Mouse (Mus musculus): ENCODE measurements around the gene Ecm2.

The Ecm2 gene

DNA sequence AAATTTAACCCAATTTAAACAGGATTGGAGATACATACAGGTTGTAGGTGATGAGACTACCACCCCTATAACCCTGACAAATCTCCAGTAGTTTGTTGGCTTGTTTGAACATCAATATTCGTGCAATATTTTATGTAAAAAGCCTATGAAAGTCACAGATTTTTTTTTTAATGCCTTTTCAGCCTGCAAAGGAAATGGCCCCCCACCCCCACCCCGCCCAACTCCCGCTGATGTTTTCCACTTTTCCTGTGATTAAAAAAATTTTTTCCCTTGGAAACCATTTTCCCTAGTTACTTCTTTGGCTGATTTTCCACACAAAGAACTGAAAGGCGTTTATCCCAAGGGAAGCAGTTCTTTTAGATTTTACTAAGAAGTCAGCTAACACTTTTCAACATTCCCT is at the start of gene Ecm2:
TSS of gene Ecm2 (plus strand) at position 301 of the 400 bp plus-strand sequence.
- DNase-seq (ENCODE audit: low spot score), result no peak

DNA sequence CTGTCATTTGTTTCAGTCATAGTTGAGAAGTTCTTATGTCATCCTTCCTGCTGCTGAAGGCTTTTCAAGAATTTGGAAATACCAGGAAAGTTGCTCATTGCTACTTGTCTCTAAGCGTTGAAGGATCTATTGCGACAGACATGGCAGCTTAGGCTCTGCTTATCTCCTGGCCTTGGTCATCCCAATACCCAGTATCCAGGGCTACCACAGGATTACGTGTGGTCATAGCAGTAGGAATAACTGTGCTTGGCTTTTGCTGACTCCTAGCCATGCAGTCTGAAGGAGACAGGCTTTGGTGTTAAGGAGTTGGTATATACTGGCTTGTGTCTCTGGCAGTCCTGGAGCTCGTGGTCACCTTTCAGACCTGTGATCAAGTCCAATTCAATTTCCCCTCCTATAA is 44.3 kb upstream of the Ecm2 start:
- no peak for DNase-seq (ENCODE audit: low spot score)

DNA sequence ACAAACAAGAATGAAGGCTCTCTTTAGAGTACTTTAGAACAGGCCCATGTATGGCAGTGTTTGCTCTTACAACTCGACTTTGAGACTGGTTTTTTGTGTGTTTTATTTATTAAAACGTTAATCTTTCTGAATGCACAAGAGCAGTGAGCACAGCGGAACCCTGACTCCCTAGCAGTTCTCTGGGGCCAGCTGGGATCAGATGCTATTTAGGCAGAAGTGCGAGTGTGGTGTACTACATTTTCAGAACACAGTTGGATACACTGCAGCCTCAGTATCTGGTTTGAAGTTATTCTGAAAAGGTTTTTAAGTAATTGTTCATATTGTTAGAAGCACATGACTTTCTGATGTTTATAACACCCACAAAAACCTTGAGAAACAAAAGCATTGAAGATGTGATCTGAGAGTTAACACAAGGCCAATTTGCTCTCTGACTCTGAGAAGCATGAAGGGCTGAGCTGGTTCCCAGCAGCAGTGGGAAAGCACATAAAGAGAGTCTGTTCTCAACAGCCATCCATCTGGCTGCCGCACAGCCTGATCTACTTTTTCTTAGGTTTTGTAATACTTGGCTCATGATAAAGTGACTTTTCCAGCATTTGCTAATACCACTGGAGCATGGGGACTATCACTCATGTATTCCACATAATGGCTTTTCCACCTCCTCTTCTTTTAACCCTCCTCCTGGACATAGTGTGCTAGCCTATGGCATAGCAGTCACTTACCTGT is 43.8 kb upstream of the Ecm2 start:
- DNase-seq (ENCODE audit: low spot score), result peak; percentile 68

DNA sequence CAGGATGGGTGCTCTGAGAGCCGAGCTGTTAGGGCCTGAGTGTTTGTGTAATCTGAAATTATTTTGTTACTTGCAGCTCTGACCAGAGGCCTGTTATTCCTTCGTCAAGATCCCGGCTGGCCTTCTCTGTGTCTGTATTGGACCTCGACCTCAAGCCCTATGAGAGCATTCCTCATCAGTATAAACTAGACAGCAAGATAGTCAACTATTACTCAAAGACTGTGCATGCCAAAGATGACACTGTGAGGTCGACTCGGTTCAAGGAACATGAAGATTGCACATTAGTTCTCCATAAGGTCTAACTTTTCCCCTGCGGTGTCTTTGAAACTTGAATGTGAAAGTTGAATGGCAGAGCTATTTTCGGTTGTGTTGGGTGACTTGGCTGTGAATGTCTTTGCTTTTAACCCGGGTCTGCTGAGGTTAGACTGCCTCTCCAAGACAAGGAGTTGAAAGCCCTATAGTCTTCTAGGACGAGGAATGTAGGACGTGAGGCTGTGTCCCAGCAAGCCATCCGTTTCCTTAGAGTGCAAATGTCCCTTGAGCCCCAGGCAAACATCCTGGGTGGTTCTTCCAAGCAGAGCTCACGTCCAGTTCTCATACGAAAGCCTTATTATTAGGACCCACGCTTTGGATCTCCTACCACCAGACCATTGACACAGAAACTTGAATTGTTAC is 43.0 kb upstream of the Ecm2 start:
- no peak for DNase-seq (ENCODE audit: low spot score)

DNA sequence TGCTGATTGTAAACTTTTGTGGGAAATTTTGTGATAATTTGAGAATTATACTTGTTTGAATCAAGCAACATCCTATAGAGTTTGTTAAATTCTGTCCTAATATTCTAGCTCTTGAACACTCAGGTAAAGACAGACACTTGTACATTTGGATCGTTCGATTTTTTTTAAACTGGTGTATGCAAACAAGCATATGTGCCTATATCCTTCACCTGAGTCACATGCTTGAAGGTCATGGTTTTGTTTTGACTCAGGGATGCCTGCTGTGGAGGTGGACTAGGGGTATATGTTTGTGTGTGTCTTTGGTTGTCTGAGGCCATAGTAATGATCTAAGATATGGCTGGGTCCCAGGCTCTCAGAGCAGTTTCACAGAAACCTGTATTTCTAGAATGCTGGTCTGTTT is 41.7 kb upstream of the Ecm2 start:
- no peak for DNase-seq (ENCODE audit: low spot score)

DNA sequence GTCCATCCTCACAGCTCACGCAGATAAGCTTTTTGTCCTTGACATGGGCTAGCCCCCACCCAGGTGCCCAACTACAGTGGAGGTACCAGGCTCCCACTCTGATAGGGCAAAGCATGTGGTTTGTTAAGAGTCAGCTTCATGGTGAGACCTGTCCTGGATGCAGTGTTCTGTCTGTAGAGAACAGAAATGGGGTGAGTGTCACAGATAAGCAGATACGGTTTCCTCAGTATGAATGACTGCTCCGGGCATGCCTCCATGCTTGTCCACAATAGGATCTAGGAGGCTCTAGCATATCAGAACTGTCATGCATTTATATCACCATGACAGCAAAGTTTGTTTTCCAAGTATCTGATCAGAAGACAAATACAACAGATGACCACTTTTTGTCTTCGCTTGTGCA is 38.7 kb upstream of the Ecm2 start:
- no peak for DNase-seq (ENCODE audit: low spot score)

DNA sequence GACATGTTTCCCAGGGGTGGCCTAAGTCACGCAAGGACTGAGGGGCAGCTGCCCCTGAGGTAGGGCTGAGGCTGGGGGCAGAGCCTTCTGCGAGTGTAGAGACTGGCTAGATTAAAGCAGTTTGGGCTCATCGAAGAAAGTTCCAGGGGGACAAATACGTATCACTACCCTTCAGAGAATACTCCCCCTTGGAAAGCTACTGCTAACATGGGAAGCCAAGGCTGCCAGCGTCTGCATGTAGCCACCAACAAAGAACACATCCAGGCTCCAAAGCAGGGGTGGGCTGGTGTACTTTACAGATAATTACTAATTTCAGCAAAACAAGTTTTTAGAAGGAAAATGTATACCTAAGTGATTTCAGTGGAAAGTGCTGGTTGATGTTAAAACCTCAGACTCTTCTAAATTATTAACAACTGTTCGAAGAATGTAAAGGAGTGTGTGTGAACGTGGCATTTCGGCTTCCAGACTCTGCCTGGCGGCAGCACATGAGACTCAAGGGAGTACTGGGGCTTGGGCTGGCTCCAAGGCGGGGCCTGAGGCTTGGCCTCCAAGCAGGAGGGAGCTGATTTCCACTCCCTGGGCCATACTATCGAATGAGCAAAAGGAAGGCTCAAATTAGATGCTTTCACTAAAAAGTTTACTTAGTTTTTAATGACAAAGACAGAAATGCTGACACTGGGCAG is 38.1 kb upstream of the Ecm2 start:
- no peak for DNase-seq (ENCODE audit: low spot score)

DNA sequence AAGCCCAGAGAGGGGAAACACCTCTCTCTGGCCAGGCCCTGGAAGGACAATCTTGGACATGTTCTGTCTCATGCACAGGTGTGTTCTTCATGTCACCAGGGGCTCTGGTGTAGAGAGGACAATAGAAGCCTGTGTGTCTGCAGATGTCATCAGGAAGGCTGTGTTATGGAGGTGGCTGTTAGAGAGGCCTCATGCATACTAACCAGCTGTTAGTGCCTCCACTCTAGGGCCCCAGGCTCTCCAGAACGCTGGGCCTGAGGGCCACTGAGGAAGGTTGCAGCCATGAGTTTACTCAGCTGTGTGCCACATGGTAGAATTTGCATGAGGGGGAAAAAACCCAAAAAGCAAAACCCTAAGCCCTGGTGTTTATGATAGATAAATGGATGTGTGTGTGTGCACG is 37.0 kb upstream of the Ecm2 start:
- peak; percentile 5 for DNase-seq (ENCODE audit: low spot score)

DNA sequence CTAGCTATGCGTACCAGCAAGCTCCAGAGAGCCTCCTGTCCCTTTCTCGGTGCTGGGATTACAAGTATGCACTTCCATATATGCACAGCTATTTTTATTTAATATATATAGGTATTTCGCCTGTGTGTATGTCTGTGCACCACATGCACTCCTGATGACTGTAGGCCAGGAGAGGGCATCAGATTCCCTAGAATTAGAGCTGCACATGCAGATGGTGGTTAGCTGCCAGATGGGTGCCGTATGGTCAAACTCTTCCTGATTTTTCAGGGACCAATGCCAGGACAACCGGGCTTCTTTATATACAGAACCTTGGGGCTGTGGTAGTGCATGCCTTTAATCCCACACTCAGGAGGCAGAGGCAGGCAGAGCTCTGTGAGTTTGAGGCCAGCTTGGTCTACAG is 35.6 kb upstream of the Ecm2 start:
- DNase-seq (ENCODE audit: low spot score), result no peak

DNA sequence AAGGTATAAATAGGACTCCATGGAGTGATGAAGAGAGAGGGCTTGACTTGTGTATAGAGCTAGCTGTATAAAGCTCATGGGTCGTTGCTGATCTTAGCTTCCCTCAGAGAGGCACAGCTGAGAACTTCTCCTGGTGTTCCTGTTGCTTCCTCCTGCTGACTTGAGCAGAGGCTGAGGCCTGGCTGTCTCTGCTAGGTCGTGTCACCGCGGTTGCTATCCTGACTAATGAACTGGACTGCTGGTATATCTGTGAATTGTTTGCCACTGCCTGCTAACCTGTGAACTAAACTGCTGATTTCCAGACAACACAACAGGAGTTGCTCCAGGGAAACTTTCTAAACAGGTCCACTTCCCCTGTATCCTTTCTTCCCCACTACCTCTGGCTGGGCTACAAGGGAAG is 34.3 kb upstream of the Ecm2 start:
- DNase-seq (ENCODE audit: low spot score), result no peak

DNA sequence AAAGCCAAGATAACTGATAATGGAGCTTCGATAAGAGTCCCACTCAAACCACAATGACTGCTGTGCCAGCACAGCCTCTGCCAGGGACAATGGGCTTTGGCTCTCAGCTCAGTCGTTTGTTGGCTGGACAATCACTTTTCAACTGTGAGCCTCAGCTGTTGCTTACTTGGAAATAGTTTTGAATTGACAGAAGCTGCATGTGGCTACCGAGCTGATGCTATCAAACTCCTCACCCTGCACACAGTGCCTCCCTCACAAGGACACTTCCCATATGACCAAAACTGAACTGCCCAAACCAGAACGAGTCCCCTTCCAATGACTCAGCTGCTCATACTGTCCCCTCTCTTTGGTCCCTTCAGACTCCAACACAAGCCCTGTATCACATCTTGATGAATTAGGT is 33.8 kb upstream of the Ecm2 start:
- peak; percentile 34 for DNase-seq (ENCODE audit: low spot score)

DNA sequence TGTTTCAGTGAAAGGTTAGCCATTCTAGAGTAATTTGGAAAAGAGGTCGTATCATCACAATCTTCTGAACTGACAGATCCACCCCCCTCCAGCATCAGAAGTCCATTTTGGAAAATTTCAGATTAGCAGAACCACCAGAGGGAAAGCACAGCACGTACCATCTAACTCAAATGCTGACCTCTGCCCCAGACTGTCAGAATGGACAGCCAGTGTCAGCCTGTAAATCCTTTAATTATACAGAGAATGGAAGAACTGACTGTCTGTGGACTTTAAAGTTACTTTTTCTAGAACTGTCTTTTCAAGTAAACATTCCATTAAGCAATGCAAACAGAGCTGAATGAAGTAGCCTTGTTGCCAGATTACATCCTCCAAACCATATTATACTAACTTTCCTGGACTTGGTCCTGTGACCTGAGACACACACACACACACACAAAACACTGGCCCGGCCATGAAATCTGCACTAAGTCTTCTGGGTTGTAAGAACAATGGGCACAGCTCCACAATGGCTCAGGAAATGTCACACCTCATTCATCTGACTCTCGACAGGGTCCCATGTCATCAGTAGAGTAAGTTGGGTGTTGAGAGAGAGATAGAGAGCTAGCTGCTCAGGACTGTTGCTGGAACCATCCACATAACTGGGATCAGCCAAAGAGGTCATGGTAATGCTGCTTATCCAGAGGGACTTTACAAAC is 32.5 kb upstream of the Ecm2 start:
- no peak for DNase-seq (ENCODE audit: low spot score)

DNA sequence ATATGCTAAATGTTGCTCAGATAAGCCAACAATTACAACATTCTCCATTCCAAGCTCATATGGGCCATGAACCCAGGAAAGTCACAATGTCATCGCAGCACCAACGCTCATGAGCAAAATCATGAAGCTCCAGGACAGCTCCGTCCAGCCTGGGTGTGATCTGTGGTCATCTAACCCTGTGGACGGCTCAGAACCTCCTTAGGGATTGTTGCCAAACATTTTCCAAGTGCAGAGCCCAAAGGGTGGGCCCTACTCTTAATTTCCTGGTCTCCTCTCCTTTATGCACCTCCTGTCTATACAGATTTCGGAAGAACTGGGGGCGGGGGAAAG is 32.0 kb upstream of the Ecm2 start:
- DNase-seq (ENCODE audit: low spot score), result no peak

DNA sequence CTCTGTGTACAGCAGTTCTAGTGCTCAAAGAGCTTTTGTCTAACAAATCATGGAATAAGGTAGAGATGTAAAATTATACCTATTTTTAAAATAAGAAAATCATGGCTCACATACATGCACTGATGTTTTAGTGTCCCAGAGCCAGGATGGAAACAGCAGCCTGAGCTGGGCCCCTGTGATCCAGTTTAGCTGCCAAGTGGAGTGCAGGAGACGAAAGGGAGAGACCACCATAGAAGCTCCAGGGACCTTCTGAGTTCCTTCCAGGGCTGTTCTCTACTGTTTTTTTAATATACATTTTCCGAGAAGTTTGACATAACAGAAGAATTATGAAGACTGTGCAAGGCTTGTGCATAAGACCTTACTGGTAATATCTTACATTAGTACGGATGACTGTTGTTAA is 26.7 kb upstream of the Ecm2 start:
- DNase-seq (ENCODE audit: low spot score), result no peak

DNA sequence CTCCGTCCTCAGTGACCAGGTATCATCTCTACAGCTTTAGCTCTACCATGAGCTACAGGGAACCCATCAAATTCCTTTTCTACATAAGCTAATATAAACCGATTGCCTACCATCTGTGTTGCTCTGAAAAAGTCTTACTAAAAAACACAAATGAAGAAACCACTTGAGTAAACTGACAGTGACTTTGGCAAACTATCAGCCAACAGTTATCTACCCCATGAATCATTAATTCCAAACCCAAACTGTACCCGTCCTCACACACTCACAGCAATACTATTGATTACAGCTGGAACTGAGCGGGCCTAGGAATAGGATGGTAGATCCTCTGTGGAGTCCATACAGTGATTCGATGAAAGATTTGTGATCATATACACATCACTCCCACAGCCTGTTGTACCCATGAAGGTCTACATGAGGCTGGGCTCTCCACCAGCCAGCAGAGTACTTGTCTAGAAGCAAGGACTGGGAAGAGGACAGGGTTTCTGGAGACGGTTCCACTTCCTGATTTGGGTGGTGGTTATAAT is 25.7 kb upstream of the Ecm2 start:
- no peak for DNase-seq (ENCODE audit: low spot score)

DNA sequence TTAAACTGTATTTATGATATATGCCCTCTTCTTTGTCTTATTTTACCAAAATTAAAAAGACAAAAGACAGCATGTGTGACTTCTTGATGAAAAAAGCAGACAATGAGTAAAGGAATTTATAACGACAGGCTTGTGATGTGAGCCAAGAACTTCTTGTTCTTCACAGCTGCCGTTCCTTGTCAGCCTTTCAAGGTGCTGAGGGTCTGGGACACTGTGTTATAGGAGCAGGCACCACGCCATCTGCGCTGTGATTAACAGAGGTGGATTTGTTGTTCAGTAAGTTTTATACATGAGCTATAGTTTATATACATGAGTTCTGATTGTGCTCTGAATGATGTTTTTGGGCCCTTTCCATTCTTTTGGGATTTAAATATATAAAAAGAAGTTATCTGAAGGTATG is 25.2 kb upstream of the Ecm2 start:
- no peak for DNase-seq (ENCODE audit: low spot score)

DNA sequence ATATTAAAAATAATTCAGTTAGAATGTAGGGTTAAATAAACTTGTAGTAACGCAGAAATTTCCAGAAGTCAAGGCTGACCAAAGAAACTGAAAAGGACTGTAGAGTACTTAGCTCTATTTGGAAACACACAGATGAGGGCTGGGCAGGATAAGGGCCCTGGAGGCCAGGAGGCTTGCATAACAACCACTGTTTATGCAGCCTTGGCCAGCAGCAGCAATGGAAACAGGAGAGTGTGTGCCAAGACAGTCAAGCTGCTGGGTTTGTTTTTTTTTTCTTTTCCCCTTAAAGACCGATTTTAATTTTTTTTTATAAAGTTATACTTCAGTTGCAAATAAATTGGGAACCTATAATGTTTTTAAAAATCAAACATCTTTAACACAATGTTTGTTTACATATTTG is 24.6 kb upstream of the Ecm2 start:
- peak; percentile 44 for DNase-seq (ENCODE audit: low spot score)

DNA sequence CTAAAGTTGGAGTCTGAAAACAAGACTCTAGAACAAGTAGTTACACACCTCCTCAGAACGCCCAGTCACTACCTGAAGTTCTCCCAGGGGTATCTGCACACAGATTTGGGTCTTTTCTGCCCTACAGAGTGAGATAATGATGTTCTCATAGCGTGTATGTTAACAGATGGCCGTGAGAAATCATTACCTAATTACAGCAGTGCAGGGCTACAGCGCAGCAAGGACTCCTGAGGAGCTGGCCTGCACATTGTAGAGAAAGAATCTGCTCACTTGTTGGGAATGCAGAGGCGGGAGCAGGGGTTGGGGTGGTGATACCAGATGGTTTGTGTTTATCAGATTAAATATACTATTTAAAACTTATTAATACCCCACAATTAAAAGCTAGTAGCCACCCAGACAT is 24.1 kb upstream of the Ecm2 start:
- peak; percentile 34 for DNase-seq (ENCODE audit: low spot score)

DNA sequence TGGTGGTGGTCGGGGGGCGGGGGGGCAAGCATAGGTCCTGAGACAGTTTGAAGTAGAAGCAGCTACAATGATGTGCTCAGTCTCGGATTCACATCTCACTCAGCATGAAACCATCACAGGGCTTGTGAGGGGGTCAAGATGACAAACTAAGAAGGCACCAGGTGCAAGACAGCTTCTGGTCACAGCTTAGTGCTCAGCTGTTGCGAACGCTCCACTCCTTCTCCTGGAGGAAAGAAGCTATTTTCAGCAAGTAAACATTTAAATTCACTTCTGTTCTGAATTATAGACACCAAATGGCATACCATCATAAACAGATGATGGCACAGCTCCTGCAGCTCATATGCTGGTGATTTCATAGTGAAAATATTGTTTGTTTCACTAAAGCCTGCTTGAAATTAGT is 19.2 kb upstream of the Ecm2 start:
- DNase-seq (ENCODE audit: low spot score), result peak; percentile 35

DNA sequence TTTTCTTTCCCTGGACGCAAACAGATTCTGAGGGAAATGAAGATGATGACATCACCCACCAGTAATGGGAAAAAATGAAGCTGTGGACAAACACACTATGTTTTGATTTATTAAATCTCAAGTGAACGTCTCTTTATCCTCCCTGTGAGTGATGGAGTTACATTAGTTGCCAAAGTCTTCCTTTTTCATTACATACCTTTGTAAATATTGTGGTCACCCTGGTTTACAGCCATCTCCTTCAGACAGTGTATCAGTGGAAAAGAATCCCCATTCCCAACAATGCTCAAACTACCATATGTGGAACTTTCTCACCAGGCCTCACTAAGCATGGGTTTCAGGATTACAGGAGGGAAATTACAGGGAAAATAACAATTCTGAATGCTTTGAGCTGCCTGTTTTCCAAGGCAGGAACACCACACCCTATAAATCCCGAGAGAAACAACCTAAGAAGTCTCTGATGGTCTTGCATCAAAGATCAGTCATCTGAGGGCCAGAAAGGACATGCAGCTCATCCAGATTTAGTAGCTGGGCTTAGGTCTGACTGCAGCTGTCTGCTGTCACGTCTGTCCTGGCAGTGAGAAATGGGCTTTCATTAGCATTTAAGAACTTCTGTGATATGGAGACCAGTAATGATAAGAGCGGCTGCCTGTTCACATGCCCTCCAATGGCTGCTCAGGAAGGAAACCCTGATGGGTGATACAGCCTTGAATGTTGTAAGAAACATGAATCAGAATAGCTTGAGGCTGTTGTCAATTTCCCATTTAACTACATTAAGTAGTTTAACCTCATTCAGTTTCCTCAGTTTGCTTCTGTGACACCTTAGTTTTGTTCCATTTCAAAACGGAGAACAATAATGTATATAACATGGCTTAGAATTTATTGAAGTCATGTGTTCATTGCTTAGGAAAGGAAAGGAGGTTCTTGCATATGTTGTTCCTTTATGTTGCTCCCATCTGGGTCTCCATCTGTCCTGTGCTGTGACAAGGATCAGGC is 11.9 kb upstream of the Ecm2 start, which contains the start of gene Tes3-ps:
TSS of gene Tes3-ps (plus strand) at position 943 of the 993 bp plus-strand sequence.
- no peak for DNase-seq (ENCODE audit: low spot score)

DNA sequence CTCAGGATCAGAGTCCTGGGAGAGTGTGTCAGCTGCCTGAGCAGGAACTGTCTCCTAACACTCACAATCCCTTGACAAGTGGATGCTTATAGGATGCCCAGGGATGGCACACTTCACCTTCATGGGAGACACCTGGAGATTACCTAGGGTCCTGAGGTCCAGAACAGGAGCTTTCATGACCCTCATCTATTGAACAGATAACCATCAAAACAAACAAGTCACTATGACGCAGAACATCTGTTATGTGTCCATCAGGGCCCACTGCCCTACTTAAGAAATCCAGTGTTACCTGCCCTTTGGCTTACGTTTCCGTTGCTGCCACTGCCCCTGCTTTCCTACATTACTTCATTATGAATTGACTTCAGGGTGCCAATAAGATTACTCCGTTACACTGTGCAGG is 1.2 kb downstream of the Ecm2 start:
- DNase-seq (ENCODE audit: low spot score), result no peak

Data from layer of hippocampus, adult 11-12 months (tissue).